ENCODE assay signal across 24 mouse cellular contexts in genomic region chr9:65684704-65685103, GRCm38 (mm10).
"Had no signal": no experiment of that assay in that cellular context is flagged by ENCODE, and none has a peak within 500 bp of the region (broad histone marks: within the 10 kb centered on the region; RNA-seq: fewer than 3 reads in every experiment).

No protein-coding gene starts in this region.

- H3K9ac ChIP-seq: limb, embryonic 12.5 days; limb, embryonic 15.5 days; lung, embryonic 14.5 days; neural tube, embryonic 12.5 days; neural tube, embryonic 15.5 days had no signal

- H3K9me3 ChIP-seq: limb, embryonic 12.5 days; limb, embryonic 15.5 days; megakaryocyte, embryonic 14.5 days; midbrain, embryonic 10.5 days; neural tube, embryonic 12.5 days; neural tube, embryonic 15.5 days had no signal

- H3K27me3 ChIP-seq: limb, embryonic 12.5 days; limb, embryonic 15.5 days; megakaryocyte, embryonic 14.5 days; neural tube, embryonic 12.5 days; neural tube, embryonic 15.5 days had no signal

- H3K4me2 ChIP-seq: limb, embryonic 12.5 days; limb, embryonic 15.5 days; lung, embryonic 14.5 days; neural tube, embryonic 12.5 days; neural tube, embryonic 15.5 days had no signal

- DNase-seq: kidney, adult 18-20 months; kidney, adult 9 months; kidney, postnatal 25 days; left cerebral cortex, postnatal 4 days; lung, embryonic 14.5 days; midbrain, embryonic 14.5 days; right cerebral cortex, adult 18-20 months; right cerebral cortex, postnatal 14 days; right cerebral cortex, postnatal 4 days; thymus, adult 2 months; thymus, postnatal 14 days; thymus, postnatal 4 days had no signal

- H3K4me3 ChIP-seq: limb, embryonic 12.5 days; limb, embryonic 15.5 days; megakaryocyte, embryonic 14.5 days; midbrain, embryonic 10.5 days; neural tube, embryonic 12.5 days; neural tube, embryonic 15.5 days had no signal

- H3K27ac ChIP-seq: kidney, postnatal 0 days; limb, embryonic 12.5 days; limb, embryonic 15.5 days; macrophage; midbrain, embryonic 10.5 days; neural tube, embryonic 12.5 days; neural tube, embryonic 15.5 days; stomach, postnatal 0 days had no signal

- ATAC-seq: inflammation-experienced regulatory T-cells, adult 6 months; intestine, embryonic 16.5 days; lung, postnatal 0 days had no signal
